Mouse (Mus musculus) frontal cortex, postnatal 36 days (tissue): Measurements from ENCODE around the gene Kank4.

Experiments used
- DNase-seq, 2 experiments: peaks; one replicate each; pipeline ENCODE4 v3.0.0; 2022; ENCODE audit warnings: low spot score in 2 of 2

Kank4 gene

GRCm38 (mm10) chr4:98717735-98718546, 99.4 kb downstream of the Kank4 start:
- DNase-seq: no peak

- no peak for DNase-seq
These were observed 106.4 kb downstream of the Kank4 start for GRCm38 (mm10) chr4:98710891-98711290.
